Mouse (Mus musculus) testis, adult 2 months (tissue): Measurements from ENCODE around the gene Kank1. TPM values are rescaled to one million over a fixed set of nuclear protein-coding genes. Genes with fewer than 3 reads are reported as not detected.

Experiments used
- H3K27ac ChIP-seq: fragments of 200-500 bp; 2 replicates; pipeline ENCODE4 v1.5.1; 2012; ENCODE audit warnings: low read depth, low read length; ENCODE audit not compliant: control insufficient read depth, insufficient read depth
- H3K27me3 ChIP-seq: fragments of 200-500 bp; 2 replicates; pipeline ENCODE4 v1.6.1; 2012; ENCODE audit warnings: mild to moderate bottlenecking, low read length, moderate library complexity; ENCODE audit not compliant: control insufficient read depth, insufficient read depth
- H3K36me3 ChIP-seq: fragments of 200-500 bp; 2 replicates; pipeline ENCODE4 v1.6.1; 2012; ENCODE audit warnings: mild to moderate bottlenecking, low read length; ENCODE audit not compliant: control insufficient read depth, insufficient read depth
- H3K4me1 ChIP-seq: fragments of 200-500 bp; 2 replicates; pipeline ENCODE4 v1.6.1; 2012; ENCODE audit warnings: low read length; ENCODE audit not compliant: control insufficient read depth, insufficient read depth
- H3K4me3 ChIP-seq: fragments of 200-500 bp; 2 replicates; pipeline ENCODE4 v1.5.1; 2012; ENCODE audit warnings: low read depth, mild to moderate bottlenecking, low read length, moderate library complexity, mixed read lengths; ENCODE audit not compliant: control insufficient read depth
- CTCF ChIP-seq: fragments of 200-500 bp; IDR thresholded peaks from 2 replicates; pipeline ENCODE4 v1.5.1; 2012; ENCODE audit warnings: low read depth, mild to moderate bottlenecking, inconsistent platforms, low read length, moderate library complexity; ENCODE audit not compliant: control insufficient read depth, insufficient read depth, insufficient replicate concordance
- POLR2A ChIP-seq: fragments of 200-500 bp; IDR thresholded peaks from 2 replicates; pipeline ENCODE4 v1.6.1; 2012; ENCODE audit warnings: low read depth, mild to moderate bottlenecking, inconsistent platforms, low read length, moderate library complexity; ENCODE audit not compliant: control insufficient read depth
- polyA plus RNA-seq: library from polyadenylated mRNA; depleted of rRNA; stranded (reverse); fragments of >200 nt; gene quantifications from 2 replicates; pipeline ENCODE4 v1.2.3, GENCODE M21; 2012

Kank1 gene
- polyA plus RNA-seq, 1 experiment: 11.0 TPM

GRCm38 (mm10) chr19:25238121-25238520 lies 1.3 kb downstream of the Kank1 start:
- H3K27ac ChIP-seq: 0 out of 2 replicates have a peak overlapping the region, but pooled peaks have one; percentile 32
- peaks cover 16% of the 10 kb centered on the region for H3K4me1 ChIP-seq
- H3K4me3 ChIP-seq: no peak overlapping the region; the same call in 1 of the 2 replicates
- TF ChIP-seq POLR2A: no peak
- no peak for TF ChIP-seq CTCF
- H3K36me3 ChIP-seq: no peaks in the 10 kb centered on the region
- no peaks in the 10 kb centered on the region for H3K27me3 ChIP-seq

- TF ChIP-seq POLR2A (no peak), CTCF (no peak)
- Histone ChIP-seq H3K36me3 (no peaks in the 10 kb centered on the region), H3K4me1 (peaks cover 4% of the 10 kb centered on the region; the same call in 1 of the 2 replicates), H3K27ac (no peak overlapping the region), H3K4me3 (no peak overlapping the region), H3K27me3 (no peaks in the 10 kb centered on the region)
Measured at GRCm38 (mm10) chr19:25243566-25243965, 6.8 kb downstream of the Kank1 start.

GRCm38 (mm10) chr19:25246062-25246461 lies 9.3 kb downstream of the Kank1 start:
- Histone ChIP-seq H3K27me3 (no peaks in the 10 kb centered on the region), H3K27ac (no peak overlapping the region), H3K36me3 (no peaks in the 10 kb centered on the region), H3K4me1 (peaks cover 6% of the 10 kb centered on the region; the same call in 1 of the 2 replicates), H3K4me3 (no peak overlapping the region)
- TF ChIP-seq CTCF (no peak), POLR2A (no peak)

GRCm38 (mm10) chr19:25247858-25248552 lies 11.2 kb downstream of the Kank1 start:
- no peaks in the 10 kb centered on the region for H3K27me3 ChIP-seq
- H3K36me3 ChIP-seq: no peaks in the 10 kb centered on the region
- H3K4me1 ChIP-seq: peaks cover 6% of the 10 kb centered on the region; the same call in 1 of the 2 replicates
- H3K27ac ChIP-seq: no peak overlapping the region
- H3K4me3 ChIP-seq: no peak overlapping the region
- TF ChIP-seq POLR2A: no peak
- no peak for TF ChIP-seq CTCF

GRCm38 (mm10) chr19:25249230-25249629 lies 12.5 kb downstream of the Kank1 start:
- H3K4me3 ChIP-seq: no peak overlapping the region
- peaks cover 6% of the 10 kb centered on the region; the same call in 1 of the 2 replicates for H3K4me1 ChIP-seq
- no peaks in the 10 kb centered on the region for H3K27me3 ChIP-seq
- H3K27ac ChIP-seq: no peak overlapping the region
- no peaks in the 10 kb centered on the region for H3K36me3 ChIP-seq
- TF ChIP-seq POLR2A (no peak), CTCF (no peak)

- TF ChIP-seq POLR2A: no peak
- no peak for TF ChIP-seq CTCF
- Histone ChIP-seq H3K4me1 (peaks cover 6% of the 10 kb centered on the region; the same call in 1 of the 2 replicates), H3K36me3 (no peaks in the 10 kb centered on the region), H3K27ac (no peak overlapping the region), H3K27me3 (no peaks in the 10 kb centered on the region), H3K4me3 (no peak overlapping the region)
Measured at GRCm38 (mm10) chr19:25251610-25252140, 14.9 kb downstream of the Kank1 start.

- no peak overlapping the region for H3K4me3 ChIP-seq
- H3K27me3 ChIP-seq: no peaks in the 10 kb centered on the region
- no peak for TF ChIP-seq CTCF
- TF ChIP-seq POLR2A: no peak
- no peak overlapping the region for H3K27ac ChIP-seq
- H3K4me1 ChIP-seq: 0 out of 2 replicates have a peak, but pooled peaks cover 2% of the 10 kb centered on the region
- no peaks in the 10 kb centered on the region for H3K36me3 ChIP-seq
Measured at GRCm38 (mm10) chr19:25253198-25253597, 16.4 kb downstream of the Kank1 start.
